Comparison of ENCODE assay signal across 30 mouse cellular contexts in the genomic region with DNA sequence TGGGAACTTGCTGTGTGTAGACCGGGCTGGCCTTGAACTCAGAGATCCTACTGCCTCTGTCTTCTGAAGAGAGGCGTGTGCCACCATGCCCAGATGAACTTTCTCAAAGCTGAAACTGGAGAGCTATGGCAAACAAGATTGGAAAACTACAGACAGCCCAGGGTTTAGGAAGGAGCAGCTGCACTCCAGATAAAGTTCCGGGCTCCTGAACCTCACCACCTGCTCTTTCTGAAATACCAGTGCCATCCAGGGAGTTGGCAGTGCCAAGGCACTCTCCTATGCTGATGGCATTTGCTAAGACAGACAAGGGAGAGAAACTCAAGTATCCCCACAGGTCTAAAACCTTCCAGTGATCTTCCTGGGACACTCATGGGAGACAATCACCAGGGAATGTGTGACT.
"Had no signal": no experiment of that assay in that cellular context is flagged by ENCODE, and none has a peak within 500 bp of the region (broad histone marks: within the 10 kb centered on the region; RNA-seq: fewer than 3 reads in every experiment).

No protein-coding gene starts in this region.

- H3K4me2 ChIP-seq: limb, embryonic 12.5 days; limb, embryonic 13.5 days; limb, embryonic 15.5 days; liver, embryonic 11.5 days; liver, embryonic 12.5 days; liver, embryonic 13.5 days; liver, embryonic 15.5 days; lung, embryonic 14.5 days; lung, embryonic 15.5 days; midbrain, embryonic 11.5 days; midbrain, embryonic 12.5 days; midbrain, embryonic 13.5 days; midbrain, embryonic 15.5 days; neural tube, embryonic 12.5 days had no signal

- H3K4me3 ChIP-seq: limb, embryonic 10.5 days; limb, embryonic 12.5 days; limb, embryonic 13.5 days; limb, embryonic 15.5 days; liver, embryonic 12.5 days; liver, embryonic 13.5 days; liver, embryonic 15.5 days; lung, embryonic 15.5 days; megakaryocyte, embryonic 14.5 days; midbrain, embryonic 10.5 days; midbrain, embryonic 12.5 days; midbrain, embryonic 13.5 days; midbrain, embryonic 15.5 days; neural tube, embryonic 12.5 days had no signal

- H3K27ac ChIP-seq: limb, embryonic 12.5 days; limb, embryonic 13.5 days; limb, embryonic 15.5 days; liver, embryonic 12.5 days; liver, embryonic 13.5 days; liver, embryonic 14.5 days; liver, embryonic 15.5 days; lung, embryonic 15.5 days; macrophage; midbrain, embryonic 10.5 days; midbrain, embryonic 12.5 days; midbrain, embryonic 13.5 days; midbrain, embryonic 15.5 days; neural tube, embryonic 12.5 days had no signal

- H3K27me3 ChIP-seq: limb, embryonic 12.5 days; limb, embryonic 13.5 days; limb, embryonic 15.5 days; liver, embryonic 12.5 days; liver, embryonic 13.5 days; liver, embryonic 15.5 days; lung, embryonic 15.5 days; midbrain, embryonic 12.5 days; midbrain, embryonic 13.5 days; midbrain, embryonic 15.5 days; neural tube, embryonic 12.5 days had no signal

- ATAC-seq: liver, embryonic 12.5 days; liver, postnatal 0 days; lung, postnatal 0 days; midbrain, embryonic 13.5 days; midbrain, embryonic 15.5 days had no signal

- DNase-seq: left cerebral cortex, postnatal 4 days; liver; liver, embryonic 13.5 days; liver, postnatal 0 days; lung, adult 18-20 months; lung, adult 2 months; lung, embryonic 14.5 days; lung, postnatal 10 days; lung, postnatal 14 days; lung, postnatal 36 days; lung, postnatal 4 days; midbrain, embryonic 14.5 days had no signal
